Mouse (Mus musculus) testis, adult 2 months (tissue): ENCODE measurements around the gene H2afv.

Source experiments
- CTCF ChIP-seq: fragments of 200-500 bp; IDR thresholded peaks from 2 replicates; pipeline ENCODE4 v1.5.1; 2012; ENCODE audit warnings: low read depth, mild to moderate bottlenecking, inconsistent platforms, low read length, moderate library complexity; ENCODE audit not compliant: control insufficient read depth, insufficient read depth, insufficient replicate concordance
- POLR2A ChIP-seq: fragments of 200-500 bp; IDR thresholded peaks from 2 replicates; pipeline ENCODE4 v1.6.1; 2012; ENCODE audit warnings: low read depth, mild to moderate bottlenecking, inconsistent platforms, low read length, moderate library complexity; ENCODE audit not compliant: control insufficient read depth

GRCm38 (mm10) chr11:6487496-6487895 lies 43.3 kb upstream of the H2afv start:
- TF ChIP-seq POLR2A (no peak), CTCF (no peak)
